Mouse (Mus musculus): ENCODE data around the gene Rint1.

The Rint1 gene

DNA sequence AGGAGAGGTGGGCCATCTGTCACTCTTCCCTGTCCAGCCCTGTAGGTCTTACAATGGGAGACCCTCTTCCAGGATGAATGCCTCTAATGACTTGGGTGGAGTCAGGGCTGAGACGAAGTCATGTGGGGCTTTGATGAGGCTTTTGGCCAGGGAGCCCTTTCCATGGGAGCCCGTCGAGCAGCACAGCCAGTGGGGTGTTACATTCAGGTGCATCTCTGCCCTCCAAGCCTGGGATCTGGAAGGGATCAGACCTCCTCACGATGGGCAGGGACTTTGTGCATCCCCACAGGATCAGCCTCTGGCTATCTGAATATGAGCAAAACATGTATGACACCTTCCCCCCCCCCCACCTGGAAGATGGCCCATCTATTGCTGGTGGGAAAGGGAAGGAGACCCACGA, 72.4 kb downstream of the Rint1 start:
- in situ Hi-C loops (cut with MboI; ENCODE audit: unreplicated experiment in 2 of 2) = loop anchor here in 1 of 2 experiments (10.0 kb wide), 1 partner anchor 405 kb away; no protein-coding TSS in a partner anchor

DNA sequence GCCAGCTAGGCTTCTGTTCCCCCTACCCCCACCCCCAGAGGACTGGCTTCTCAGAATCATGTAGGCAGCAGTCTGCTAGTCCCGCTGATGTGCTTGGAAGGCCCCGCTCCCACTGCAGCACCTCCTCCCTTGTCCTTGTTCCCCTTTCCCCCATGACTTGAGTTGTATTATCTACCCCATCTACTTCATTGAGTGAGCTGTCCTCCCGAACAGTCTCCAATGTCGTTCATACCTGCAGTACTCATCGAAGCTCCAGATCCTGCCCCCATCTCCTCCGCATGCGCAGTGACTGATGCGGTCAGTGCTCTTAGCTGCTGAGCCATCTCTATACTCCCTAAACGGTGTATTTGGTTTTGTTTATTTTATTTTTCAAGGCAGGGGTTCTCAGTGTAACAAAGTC, 74.2 kb downstream of the Rint1 start:
- in situ Hi-C loops (cut with MboI; ENCODE audit: unreplicated experiment in 2 of 2) = no loop called here

DNA sequence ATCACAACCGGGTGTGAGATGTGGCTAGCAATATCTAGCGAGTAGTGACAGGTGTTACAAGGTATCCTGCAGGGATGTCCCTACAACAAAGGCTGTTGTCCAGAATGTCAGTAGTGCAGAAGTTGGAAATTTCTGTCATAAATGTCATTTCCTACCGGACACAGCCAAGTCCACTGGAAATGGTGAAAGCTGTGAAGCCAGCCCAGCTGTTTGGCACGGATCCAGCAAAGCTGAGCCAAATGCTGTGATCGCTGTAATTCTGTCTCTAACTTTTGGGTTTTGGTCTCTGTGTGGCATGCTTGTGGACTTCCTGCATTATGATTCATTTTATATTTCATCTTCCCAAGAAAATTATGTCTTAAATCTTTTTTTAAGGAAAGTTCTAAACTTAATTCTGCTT, 74.8 kb downstream of the Rint1 start:
- in situ Hi-C loops (cut with MboI; ENCODE audit: unreplicated experiment in 2 of 2) = no loop called here

DNA sequence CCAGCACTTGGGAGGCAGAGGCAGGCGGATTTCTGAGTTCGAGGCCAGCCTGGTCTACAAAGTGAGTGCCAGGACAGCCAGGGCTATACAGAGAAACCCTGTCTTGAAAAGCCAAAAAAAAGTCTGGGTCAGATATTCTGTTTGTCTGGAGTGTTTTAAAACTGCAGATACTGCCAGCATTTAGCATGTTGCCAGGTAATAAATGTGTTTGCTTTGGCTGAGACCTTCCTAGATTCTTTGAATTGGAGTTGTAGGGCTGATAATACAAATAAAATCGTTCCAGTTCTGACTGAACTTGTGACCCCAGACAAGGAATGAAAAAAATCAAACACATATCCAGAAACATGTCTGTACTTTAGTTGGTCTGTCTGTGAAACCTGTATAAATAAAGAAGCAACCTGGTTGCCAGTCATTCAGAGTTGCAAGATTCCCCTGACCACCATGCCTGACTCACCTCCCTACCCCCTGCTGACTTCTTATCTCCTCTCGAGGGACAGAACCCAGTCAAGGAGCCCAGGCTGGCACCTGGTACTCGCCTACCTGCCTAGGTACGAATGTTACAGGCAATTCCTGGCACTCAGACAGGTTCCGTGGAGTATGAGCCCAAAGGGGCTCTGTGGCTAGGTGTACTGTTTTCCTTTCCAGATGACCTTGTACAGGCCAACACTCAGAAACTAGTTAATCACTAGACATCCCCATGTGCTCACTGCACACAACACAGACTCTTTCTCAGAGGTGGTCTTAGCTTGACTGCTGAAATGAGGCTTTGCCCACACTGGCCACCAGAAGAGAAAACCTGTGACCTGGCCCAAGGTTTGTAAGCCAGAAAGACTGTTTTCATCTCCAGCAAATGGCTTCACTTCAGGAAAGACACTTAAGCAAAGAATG, 75.9 kb downstream of the Rint1 start:
- in situ Hi-C loops (cut with MboI; ENCODE audit: unreplicated experiment in 2 of 2) = no loop called here

- in situ Hi-C loops (cut with MboI; ENCODE audit: unreplicated experiment in 2 of 2) = no loop called here
Observed at GRCm38 (mm10) chr5:23864054-23864965, 76.8 kb downstream of the Rint1 start.

DNA sequence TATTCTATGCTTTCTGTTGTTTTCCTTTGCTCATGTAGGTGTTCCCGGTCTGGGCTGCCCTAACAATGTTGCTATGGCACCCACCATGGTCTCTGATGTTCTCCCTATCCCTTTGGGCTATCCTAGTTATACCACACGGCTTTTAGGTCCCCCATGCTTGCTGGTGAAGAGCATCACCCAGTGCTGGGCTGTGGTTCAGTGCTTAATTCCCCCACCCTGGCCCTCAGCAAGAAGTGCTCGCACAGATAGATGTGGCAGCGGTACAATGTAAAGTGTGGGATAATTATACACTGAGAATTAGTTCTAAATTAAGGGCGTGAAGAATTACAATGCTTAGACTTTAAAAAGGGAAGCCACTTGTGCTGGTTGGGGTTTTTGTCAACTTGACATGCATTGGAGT, 78.4 kb downstream of the Rint1 start:
- in situ Hi-C loops (cut with MboI; ENCODE audit: unreplicated experiment in 2 of 2) = no loop called here
